Mouse (Mus musculus) intestine, embryonic 16.5 days (tissue): ENCODE results near the gene Rars. TPM values are rescaled to one million over a fixed set of nuclear protein-coding genes. Genes with fewer than 3 reads are reported as not detected.

Experiments used
- ATAC-seq: fragments of 200-750 bp; cut with Nextera tagmentation; 2 replicates; pipeline ENCODE4 v1.8.0; 2017; ENCODE audit warnings: moderate TSS enrichment, moderate library complexity
- H3K27ac ChIP-seq: fragments of 300-500 bp; sonication (generic); 2 replicates; pipeline ENCODE4 v1.5.1; 2014; ENCODE audit warnings: mild to moderate bottlenecking, low read length
- H3K27me3 ChIP-seq: fragments of 300-500 bp; sonication (generic); replicated peaks from 2 replicates; pipeline ENCODE4 v1.6.1; 2014; ENCODE audit warnings: low read length, control low read depth, mixed read lengths; ENCODE audit not compliant: control insufficient read depth, insufficient read depth
- H3K36me3 ChIP-seq: fragments of 300-500 bp; sonication (generic); 2 replicates; pipeline ENCODE4 v1.6.1; 2014; ENCODE audit warnings: low read length, control low read depth; ENCODE audit not compliant: control insufficient read depth, insufficient read depth
- H3K4me1 ChIP-seq: fragments of 300-500 bp; sonication (generic); 2 replicates; pipeline ENCODE4 v1.6.1; 2014; ENCODE audit warnings: low read length, control low read depth, mixed read lengths; ENCODE audit not compliant: control insufficient read depth, insufficient read depth
- H3K4me2 ChIP-seq: fragments of 300-500 bp; sonication (generic); 2 replicates; pipeline ENCODE4 v1.6.1; 2014; ENCODE audit warnings: low read depth, low read length, control low read depth
- H3K4me3 ChIP-seq: fragments of 300-500 bp; sonication (generic); 2 replicates; pipeline ENCODE4 v1.5.1; 2014; ENCODE audit warnings: mild to moderate bottlenecking, low read length
- H3K9ac ChIP-seq: fragments of 300-500 bp; sonication (generic); 2 replicates; pipeline ENCODE4 v1.6.1; 2014; ENCODE audit warnings: low read depth, low read length
- H3K9me3 ChIP-seq: fragments of 300-500 bp; sonication (generic); 2 replicates; pipeline ENCODE4 v1.6.1; 2016; ENCODE audit warnings: low read length, control low read depth; ENCODE audit not compliant: control insufficient read depth
- WGBS: fragments of 180-500 bp; shearing (Covaris S2); extraction: QIAGEN DNeasy Blood & Tissue Kit; methylation state at CpG from one replicate; pipeline ENCODE4 v1.1.7; 2014; 5-methylcytosine and 5-hydroxymethylcytosine counted together
- polyA plus RNA-seq: library from polyadenylated mRNA; unstranded; fragments of >200 nt; fragmentation: Nextera tagmentation; extraction: Ambion mirVana; gene quantifications from 2 replicates; pipeline ENCODE4 v1.2.1, GENCODE M21; 2015

Rars gene
- polyA plus RNA-seq, 1 experiment from 2014 or later, result 139 TPM

- Histone ChIP-seq H3K4me2 (no peak overlapping the region), H3K4me3 (no peak overlapping the region), H3K27ac (no peak overlapping the region), H3K4me1 (no peaks in the 10 kb centered on the region), H3K36me3 (peaks cover 31% of the 10 kb centered on the region), H3K27me3 (no peaks in the 10 kb centered on the region), H3K9me3 (no peaks in the 10 kb centered on the region), H3K9ac (no peak overlapping the region)
- ATAC-seq, result peak; percentile 41
- 88% methylated on average over 5 of the region's 5 CpGs for WGBS
These were observed 51.3 kb downstream of the Rars start for GRCm38 (mm10) chr11:35783038-35783437.

GRCm38 (mm10) chr11:35782444-35782843 lies 51.9 kb downstream of the Rars start:
- Histone ChIP-seq H3K4me1 (no peaks in the 10 kb centered on the region), H3K4me3 (no peak overlapping the region), H3K9ac (no peak overlapping the region), H3K36me3 (peaks cover 31% of the 10 kb centered on the region), H3K4me2 (no peak overlapping the region), H3K27me3 (no peaks in the 10 kb centered on the region), H3K27ac (no peak overlapping the region), H3K9me3 (no peaks in the 10 kb centered on the region)
- ATAC-seq, result no peak
- WGBS, result 97% methylated on average over 3 of the region's 3 CpGs

GRCm38 (mm10) chr11:35780336-35780735 lies 54.0 kb downstream of the Rars start:
- peaks cover 37% of the 10 kb centered on the region for H3K36me3 ChIP-seq
- ATAC-seq, result no peak
- H3K4me2 ChIP-seq, result no peak overlapping the region
- H3K4me3 ChIP-seq, result no peak overlapping the region
- H3K4me1 ChIP-seq, result no peaks in the 10 kb centered on the region
- H3K9me3 ChIP-seq, result no peaks in the 10 kb centered on the region
- no peak overlapping the region for H3K27ac ChIP-seq
- no peaks in the 10 kb centered on the region for H3K27me3 ChIP-seq
- WGBS, result 91% methylated on average over 3 of the region's 3 CpGs
- H3K9ac ChIP-seq, result no peak overlapping the region

- no peak overlapping the region for H3K4me3 ChIP-seq
- H3K4me2 ChIP-seq, result no peak overlapping the region
- WGBS, result 90% methylated on average over 3 of the region's 3 CpGs
- H3K27ac ChIP-seq, result no peak overlapping the region
- ATAC-seq, result no peak
- peaks cover 6% of the 10 kb centered on the region for H3K4me1 ChIP-seq
- 0 out of 2 replicates have a peak, but pooled peaks cover 9% of the 10 kb centered on the region for H3K36me3 ChIP-seq
- no peak overlapping the region for H3K9ac ChIP-seq
- H3K27me3 ChIP-seq, result no peaks in the 10 kb centered on the region
- no peaks in the 10 kb centered on the region for H3K9me3 ChIP-seq
These were observed 57.9 kb downstream of the Rars start for GRCm38 (mm10) chr11:35776452-35776851.

- Histone ChIP-seq H3K4me3 (no peak overlapping the region), H3K9me3 (no peaks in the 10 kb centered on the region), H3K27me3 (no peaks in the 10 kb centered on the region), H3K4me2 (no peak overlapping the region), H3K36me3 (0 out of 2 replicates have a peak, but pooled peaks cover 9% of the 10 kb centered on the region), H3K9ac (no peak overlapping the region), H3K4me1 (peaks cover 13% of the 10 kb centered on the region), H3K27ac (no peak overlapping the region)
- ATAC-seq, result no peak
- WGBS, result 95% methylated on average over 3 of the region's 3 CpGs
These were observed 58.7 kb downstream of the Rars start for GRCm38 (mm10) chr11:35775606-35776005.

GRCm38 (mm10) chr11:35770741-35771504 lies 63.4 kb downstream of the Rars start:
- 44% methylated on average over 9 of the region's 9 CpGs for WGBS
- peaks cover 15% of the 10 kb centered on the region for H3K4me1 ChIP-seq
- peak overlapping the region; percentile 98; the same call in 1 of the 2 replicates for H3K27ac ChIP-seq
- no peak for ATAC-seq
- H3K4me3 ChIP-seq, result peak overlapping the region; percentile 92
- peak overlapping the region; percentile 67 for H3K4me2 ChIP-seq
- H3K9ac ChIP-seq, result peak overlapping the region; percentile 98
- H3K27me3 ChIP-seq, result no peaks in the 10 kb centered on the region
- no peaks in the 10 kb centered on the region for H3K9me3 ChIP-seq
- no peaks in the 10 kb centered on the region for H3K36me3 ChIP-seq

- peak overlapping the region; percentile 92 for H3K4me3 ChIP-seq
- H3K9ac ChIP-seq, result peak overlapping the region; percentile 98
- peak; percentile 96 for ATAC-seq
- WGBS, result under 1% methylated on average over 40 of the region's 41 CpGs
- peak overlapping the region; percentile 98 for H3K27ac ChIP-seq
- peaks cover 15% of the 10 kb centered on the region for H3K4me1 ChIP-seq
- no peaks in the 10 kb centered on the region for H3K36me3 ChIP-seq
- no peaks in the 10 kb centered on the region for H3K27me3 ChIP-seq
- peak overlapping the region; percentile 67 for H3K4me2 ChIP-seq
- no peaks in the 10 kb centered on the region for H3K9me3 ChIP-seq
These were observed 64.4 kb downstream of the Rars start for GRCm38 (mm10) chr11:35769746-35770437.

GRCm38 (mm10) chr11:35769188-35769745 lies 65.0 kb downstream of the Rars start, which contains the start of gene Pank3:
Gene Pank3 (plus strand): TSS chr11:35769484.
- Histone ChIP-seq H3K9me3 (no peaks in the 10 kb centered on the region), H3K9ac (peak within 1 kb of the TSS; percentile 98), H3K4me1 (peaks cover 15% of the 10 kb centered on the region), H3K4me3 (peak within 1 kb of the TSS; percentile 92), H3K4me2 (peak within 1 kb of the TSS; percentile 67), H3K27me3 (no peaks in the 10 kb centered on the region), H3K36me3 (no peaks in the 10 kb centered on the region), H3K27ac (peak within 1 kb of the TSS; percentile 98)
- peak; percentile 99 for ATAC-seq
- under 1% methylated on average over 48 of the region's 50 CpGs for WGBS

- no peaks in the 10 kb centered on the region for H3K9me3 ChIP-seq
- no peak overlapping the region for H3K9ac ChIP-seq
- H3K27me3 ChIP-seq, result no peaks in the 10 kb centered on the region
- no peaks in the 10 kb centered on the region for H3K36me3 ChIP-seq
- ATAC-seq, result no peak
- peaks cover 10% of the 10 kb centered on the region; the same call in 1 of the 2 replicates for H3K4me1 ChIP-seq
- no peak overlapping the region for H3K27ac ChIP-seq
- WGBS, result 85% methylated on average over 5 of the region's 5 CpGs
- no peak overlapping the region for H3K4me2 ChIP-seq
- H3K4me3 ChIP-seq, result no peak overlapping the region
These were observed 67.5 kb downstream of the Rars start for GRCm38 (mm10) chr11:35766845-35767244.
